Mouse (Mus musculus) left cerebral cortex, postnatal 10 days (tissue): ENCODE results near the gene Camkv. TPM values are rescaled to one million over a fixed set of nuclear protein-coding genes. Genes with fewer than 3 reads are reported as not detected.

Experiments
- DNase-seq, 2 experiments: peaks; one replicate each; pipeline ENCODE4 v3.0.0; 2021 to 2022; ENCODE audit warnings: low spot score in 2 of 2, mixed read lengths in 1 of 2; ENCODE audit errors: extremely low spot score in 1 of 2
- intact Hi-C: fragments of 180-260 bp; cut with DNase I; formaldehyde crosslinking; loops from one replicate; pipeline ENCODE4 v1.15.1; 2025
- total RNA-seq, 2 experiments: library from RNA; stranded (reverse); gene quantifications; 2 replicates each; pipeline ENCODE4 v1.2.3; 2021

The Camkv gene
- total RNA-seq, 2 experiments from 2014 or later = 434 to 435 TPM

DNA sequence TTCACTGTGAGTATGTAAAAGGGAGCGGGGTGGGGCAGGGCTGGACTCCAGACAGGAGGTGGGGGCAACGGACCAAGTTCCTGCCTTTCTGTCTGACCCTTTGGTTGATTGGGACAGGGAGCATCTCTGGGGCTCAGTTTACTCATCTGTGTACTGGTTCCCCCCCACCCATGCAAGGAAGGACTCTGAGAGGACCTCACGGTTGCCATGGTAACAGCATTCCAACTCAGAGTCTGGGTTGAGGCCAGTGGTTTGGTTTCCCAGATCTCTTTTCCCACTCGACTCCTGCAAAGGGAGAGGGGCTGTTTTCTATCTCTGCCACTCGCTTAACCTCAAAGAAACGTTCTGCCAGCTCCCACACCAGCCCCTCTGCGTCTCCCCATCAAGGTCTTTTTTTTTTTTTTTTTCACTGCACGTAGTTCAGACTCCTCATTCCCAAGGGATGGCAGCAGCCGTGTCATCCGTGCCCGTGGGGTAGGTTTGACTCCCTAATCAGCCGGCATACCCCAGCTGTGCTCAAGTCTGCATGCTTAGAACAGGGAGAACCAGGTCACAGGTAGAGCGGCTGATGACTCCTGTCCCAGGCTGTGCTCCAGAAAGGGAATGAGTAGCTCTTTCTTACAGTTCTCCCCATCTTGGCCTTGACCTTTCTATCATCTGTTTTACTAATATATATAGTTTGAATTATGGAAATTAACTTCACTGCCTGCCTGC lies 17.4 kb upstream of the Camkv start:
- DNase-seq = peak; percentile 55 to 56
- intact Hi-C loops = no loop called here

DNA sequence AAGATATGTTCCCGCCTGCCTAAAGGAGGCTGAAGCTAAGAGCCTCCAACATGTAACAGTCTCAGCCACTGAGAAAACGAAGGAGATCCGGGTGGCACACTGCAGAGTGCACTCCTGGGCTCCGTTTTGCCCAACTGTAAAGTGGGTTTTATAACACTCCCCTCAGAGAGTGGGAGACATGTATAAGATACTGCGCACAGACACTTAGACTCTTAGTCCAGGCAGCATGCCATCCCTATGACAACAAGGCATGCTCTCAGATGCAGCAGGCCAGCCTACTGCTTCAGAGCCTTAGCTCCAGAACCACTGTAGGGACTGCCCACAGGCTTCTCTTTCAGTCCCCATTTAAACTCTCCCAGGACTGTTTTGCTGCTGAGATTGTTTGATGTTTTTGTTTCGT lies 16.6 kb upstream of the Camkv start:
- intact Hi-C loops = no loop called here
- DNase-seq = no peak

DNA sequence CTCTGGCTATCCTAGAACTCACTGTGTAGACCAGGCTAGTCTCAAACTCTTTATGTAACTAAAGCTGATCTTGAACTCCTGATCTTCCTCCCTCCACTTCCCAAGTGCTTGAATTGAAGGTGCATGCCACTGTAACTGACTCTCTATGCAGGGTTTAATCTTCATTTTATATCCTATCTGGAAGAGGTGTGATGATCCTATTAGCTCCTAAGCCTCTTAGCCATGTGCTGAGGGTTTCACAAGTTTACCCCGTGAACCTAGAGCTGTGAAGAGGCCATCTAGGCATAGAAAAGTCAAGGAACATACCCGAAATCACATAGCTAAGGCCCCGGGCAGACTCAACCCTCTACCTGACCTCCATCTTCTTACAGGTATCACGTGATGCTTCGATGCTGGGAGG lies 16.0 kb upstream of the Camkv start:
- intact Hi-C loops = no loop called here
- DNase-seq = no peak

DNA sequence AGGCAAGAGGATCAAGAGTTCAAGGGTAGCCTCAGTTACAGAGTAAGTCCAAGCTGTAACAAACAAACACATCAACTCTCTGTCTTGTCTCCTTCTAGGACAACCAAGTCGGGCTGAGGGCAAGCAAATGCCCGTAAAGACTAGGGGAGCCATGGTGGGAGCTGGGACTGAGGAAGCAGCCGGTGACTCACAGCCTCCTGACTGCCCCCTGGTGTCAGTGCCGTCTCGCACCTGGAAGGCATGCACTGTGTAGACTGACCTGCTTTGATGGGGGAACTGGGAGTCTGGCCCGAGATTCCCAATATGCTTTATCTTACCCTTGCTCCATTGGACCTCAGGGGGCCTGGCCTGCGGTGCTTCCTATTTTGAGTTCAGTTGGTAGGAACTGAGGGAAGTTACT lies 12.5 kb upstream of the Camkv start:
- intact Hi-C loops = no loop called here
- no peak for DNase-seq

DNA sequence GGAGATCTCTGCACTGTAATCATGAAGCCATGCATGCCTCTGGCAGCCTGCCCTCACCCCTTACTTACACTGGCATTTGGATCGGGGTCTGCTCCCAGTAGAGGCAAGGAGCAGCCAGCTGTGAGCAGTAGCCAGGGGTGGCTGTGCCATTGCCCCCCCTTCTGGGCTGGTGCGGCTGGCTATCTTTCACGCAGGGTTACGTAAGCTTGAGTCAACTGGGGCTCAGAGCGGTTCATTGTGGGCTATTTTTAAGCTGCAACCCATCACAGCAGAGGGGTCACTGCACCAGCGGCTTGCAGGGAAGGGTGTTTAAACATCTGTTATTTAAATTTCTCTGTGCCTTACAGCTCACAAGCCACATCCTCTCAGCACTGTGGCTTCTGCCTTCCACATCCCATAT lies 11.5 kb upstream of the Camkv start:
- DNase-seq = no peak
- intact Hi-C loops = no loop called here

DNA sequence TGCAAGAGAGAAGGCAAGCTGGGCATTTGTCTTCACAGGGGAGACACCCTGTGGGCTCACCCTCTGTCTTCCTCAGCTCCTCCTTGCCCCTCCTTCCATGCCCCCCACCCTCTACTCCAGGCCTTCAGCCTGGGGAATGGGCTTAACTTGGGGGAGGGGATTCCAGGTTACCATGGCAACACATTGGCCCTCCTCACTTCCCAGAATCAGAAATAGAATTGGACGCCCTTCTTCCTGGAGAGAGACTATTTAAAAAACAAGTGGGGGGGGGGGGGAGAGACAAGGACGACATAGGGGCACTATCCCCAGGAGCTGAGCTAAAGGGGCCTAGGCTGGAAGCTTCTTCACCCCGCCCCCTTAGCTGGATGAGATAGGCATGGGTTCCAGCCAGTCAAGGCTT lies 10.2 kb upstream of the Camkv start:
- DNase-seq = no peak
- intact Hi-C loops = no loop called here

DNA sequence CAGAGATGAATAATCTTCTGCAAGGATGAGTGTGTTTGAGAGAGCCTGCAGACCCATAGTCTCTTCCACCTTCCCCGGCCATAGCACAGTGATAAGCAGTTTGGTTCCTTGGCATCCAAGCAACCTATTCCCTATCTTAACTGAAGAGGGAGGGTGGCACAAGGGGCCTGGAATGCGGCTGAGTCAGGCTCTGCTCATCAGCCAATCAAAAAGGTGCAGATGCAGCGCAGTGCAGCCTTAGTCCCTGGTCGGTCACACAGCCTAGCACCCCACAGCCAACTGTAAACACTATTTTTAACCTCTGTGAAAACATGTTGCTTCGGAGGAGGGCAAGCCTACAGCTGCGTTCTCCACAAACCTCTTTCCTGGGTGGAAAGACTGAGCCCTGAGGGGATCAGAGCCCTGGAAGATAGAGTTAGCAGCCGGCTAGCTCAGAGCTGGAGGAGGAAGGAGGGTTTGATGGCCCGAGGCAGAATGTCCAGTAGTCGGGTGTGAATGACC lies 8.5 kb upstream of the Camkv start:
- intact Hi-C loops = no loop called here
- DNase-seq = no peak

DNA sequence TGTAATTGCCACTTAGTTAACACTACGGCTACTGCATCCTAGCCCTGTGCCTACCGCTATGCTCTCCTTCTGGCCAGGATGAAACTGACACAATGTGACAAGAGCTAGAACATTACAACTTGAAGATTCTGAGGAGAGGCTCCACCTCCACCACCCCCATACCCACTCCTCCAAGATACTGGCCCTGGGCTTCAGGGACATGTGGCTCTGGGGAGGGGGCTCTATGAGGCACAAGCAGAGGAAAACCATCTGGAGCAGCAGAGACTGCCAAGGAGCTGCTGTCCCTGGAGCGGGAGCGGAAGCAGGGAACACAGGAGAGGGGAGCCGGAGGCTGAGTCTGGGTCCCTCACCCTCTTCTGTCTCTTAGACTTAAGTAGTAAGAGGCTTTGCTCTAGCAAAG lies 7.7 kb upstream of the Camkv start:
- DNase-seq = peak; percentile 57 to 59
- intact Hi-C loops = no loop called here

DNA sequence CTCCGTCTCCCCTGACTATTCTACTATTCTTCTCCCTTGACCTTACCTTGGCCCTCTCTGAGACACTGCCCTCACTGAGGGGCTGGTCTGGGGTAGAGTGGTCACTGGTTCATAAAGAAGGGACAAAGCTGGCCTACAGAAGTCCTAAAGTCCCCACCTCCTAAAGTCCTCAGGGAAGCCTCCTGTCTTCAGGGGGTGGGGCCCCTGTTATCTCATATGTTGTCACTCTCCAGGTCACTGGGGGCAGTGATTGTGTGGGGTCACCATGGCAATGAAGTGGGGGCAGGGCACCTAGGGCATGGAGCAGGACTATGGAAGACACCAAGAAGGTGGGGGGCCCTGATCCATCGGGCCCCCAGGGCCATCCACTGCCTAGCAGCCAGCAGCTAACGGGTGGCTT lies 7.3 kb upstream of the Camkv start, which contains the start of gene Actl11:
Gene Actl11 (plus strand): TSS at position 301 of the 400 bp plus-strand sequence.
- intact Hi-C loops = no loop called here
- DNase-seq = no peak

DNA sequence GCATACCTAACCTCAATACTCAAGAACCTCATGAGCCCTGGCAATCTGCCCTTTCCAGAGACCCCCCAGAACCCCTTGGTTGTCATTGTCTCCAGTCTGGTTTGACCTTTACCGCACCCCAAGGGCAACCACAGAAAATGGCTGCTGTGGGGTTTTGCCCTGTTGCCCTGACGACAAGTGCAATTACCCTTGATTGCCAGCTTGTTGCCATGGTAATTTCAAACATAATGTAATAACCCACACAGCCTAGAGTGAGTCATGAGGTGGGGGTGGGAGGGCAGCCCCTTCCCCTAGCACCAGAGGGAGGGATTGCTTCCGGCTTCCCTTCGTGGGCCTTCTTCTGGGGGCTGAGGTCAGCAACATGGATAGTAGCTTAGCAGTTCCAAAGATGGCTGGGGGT lies 3.3 kb upstream of the Camkv start:
- intact Hi-C loops = no loop called here
- DNase-seq = no peak

DNA sequence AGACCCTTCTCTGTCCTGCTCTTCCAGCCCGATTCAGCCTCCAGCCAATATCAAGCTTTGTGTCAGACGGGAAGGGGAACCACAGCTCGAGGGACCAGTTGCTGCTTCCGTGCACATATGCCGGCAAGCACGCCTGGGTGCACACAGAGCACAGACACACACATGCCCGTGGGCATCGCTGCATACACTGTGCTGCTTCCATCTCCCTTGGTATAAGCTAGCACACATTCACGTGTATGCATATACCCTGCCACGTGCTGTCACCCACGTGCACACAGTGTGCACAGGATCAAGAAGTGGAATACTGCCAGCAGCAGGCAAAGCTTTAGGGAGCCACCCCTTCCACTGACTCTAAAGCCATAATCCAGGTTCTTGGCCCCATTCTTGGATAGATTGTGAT lies 1.3 kb upstream of the Camkv start:
- DNase-seq = peak in 1 of 2 experiments; percentile 72

DNA sequence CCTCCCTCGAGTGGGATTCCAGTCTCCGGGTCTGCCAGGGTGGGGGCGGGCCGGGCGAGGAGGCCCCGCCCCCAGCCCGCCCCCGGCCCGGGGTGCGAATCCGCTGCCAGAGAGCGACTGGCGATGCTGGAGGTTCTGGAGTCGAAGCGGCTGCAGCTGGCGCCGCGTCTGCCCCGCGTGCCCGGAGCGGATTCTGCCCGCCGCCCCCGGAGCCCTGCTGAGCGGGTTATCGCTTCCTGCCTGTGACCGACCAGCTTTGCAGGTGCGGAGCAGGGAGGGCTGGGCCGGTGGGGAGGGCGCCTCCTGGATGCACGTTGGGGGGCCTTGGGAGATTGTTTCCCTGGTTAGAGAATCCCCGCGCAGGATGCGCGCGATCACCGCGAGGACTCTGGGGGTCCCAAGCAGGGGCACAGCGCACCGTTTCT lies 328 bp downstream of the Camkv start:
- peak; percentile 53 to 76 for DNase-seq
- intact Hi-C loops = no loop called here

More for the DNA sequence above, 1.3 kb upstream of the Camkv start:
- intact Hi-C loops = no loop called here

DNA sequence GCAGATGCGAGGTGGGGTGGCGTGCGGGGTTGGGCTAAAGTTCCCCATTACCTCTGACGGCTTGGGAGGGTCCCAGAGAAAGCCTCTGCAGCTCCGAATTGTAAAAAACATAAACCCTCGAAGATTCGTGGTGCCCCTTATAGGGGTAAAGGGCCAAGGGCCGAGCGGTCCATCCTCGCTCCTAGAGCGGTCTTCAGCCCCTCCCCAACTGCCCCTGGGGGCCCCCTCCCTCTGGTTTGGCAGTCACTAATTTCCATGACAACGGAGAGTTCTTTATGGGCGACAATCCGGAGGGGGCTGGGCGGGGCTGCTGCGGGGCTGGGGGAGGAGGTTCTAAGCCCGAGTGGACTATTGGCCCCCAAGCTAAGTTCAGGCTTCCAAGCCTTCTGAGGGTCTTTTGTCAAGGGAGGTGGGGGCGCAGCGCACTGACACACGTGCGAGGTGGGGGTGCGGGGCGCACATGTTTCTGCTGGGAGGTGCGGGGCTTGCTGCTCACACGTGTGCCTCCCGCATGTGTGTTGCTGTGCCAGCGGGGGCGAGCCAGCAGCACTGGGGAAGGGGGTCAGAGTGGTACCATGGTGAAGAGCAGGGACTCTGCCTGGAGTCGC lies 845 bp downstream of the Camkv start:
- intact Hi-C loops = no loop called here
- DNase-seq = peak in 1 of 2 experiments; percentile 78

DNA sequence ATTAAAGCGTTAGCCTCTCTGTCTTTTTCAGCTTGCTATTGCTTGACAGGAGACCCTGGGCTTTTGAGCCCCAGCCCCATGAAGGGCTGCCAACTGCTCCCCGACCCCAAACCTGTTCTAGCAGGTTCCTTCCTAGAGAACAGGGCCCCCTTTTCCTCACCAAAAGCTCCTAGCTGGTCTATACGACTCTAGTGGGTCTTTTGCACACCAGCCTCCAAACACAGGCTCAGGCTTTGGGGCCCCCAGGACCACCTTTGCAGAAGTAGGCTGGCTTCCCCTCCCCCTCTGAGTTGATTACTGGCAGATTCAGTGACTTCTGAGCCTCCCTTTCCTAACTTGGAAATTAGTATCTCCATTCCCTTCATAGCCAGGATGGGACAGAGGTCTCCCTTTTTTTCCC lies 1.4 kb downstream of the Camkv start:
- intact Hi-C loops = no loop called here
- DNase-seq = no peak

DNA sequence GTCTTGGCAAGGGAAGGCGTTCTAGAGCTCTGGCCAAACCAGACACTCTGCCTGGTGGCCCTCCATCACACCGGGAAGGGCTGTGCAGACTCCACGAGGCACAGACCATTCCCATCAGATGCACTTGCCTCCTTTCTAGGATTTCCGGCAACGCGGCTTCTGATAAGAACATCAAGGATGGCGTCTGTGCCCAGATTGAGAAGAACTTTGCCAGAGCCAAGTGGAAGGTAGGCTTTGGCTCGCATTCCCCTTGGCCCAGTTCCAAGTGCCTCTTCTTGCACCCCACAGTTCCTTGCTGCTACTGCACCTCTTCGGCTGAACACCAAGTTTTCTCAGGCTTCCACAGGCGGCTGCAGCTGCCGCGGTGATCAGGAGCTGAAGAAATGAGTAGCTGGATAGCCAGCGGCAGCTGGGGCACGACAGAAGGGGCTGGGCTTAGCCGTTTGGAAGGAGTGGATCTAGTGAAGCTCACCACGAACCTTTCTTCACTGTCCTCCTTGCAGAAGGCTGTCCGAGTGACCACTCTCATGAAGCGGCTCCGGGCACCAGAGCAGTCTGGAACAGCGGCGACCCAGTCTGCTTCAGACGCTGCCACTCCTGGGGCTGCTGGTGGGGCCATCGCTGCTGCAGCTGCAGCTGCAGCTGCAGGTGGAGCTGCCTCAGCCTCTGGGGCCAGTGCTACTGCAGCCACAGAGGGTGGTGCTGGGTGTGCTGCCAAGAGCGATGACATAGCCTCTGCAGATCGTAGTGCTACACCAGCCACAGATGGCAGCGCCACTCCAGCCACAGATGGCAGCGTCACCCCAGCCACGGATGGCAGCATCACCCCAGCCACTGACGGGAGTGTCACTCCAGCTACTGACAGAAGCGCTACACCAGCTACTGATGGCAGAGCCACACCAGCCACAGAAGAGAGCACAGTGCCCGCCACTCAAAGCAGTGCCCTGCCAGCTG lies 12.0 kb downstream of the Camkv start:
- intact Hi-C loops = no loop called here

DNA sequence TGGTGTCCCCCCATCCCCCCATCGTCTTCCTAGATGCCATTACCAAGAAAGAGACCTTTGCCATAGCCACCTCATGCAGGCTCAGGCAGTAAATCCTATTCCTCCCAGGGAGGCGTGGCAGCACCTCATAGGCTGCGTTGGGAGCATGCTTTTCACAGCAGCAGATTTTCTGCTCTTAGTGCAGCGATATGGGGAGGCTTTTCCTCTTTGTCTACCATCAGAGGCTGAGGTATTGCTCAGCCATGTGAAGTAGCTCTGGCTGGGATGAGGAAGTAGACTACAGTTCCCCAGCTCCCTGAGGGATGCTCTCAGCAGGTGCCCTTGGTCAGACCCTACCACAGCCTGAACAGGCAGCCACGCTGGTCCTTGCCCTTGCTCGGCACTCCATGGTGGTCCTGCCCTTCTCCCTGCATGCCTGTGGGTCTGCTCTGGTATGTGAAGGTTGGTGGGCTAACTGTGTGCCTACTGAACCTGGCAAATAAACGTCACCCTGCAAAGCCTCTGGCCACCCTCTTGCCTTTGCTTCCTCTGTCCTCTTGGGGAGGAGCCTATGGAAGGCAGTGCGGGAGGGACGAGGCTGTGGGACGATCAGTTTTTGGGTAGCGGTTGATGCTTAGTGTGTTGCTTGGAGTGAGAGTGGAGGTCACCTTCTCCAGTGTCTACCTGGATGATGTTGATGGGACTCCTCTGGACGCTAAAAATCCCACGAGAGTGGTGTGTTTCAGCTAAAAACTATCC lies 13.9 kb downstream of the Camkv start:
- DNase-seq = no peak
- intact Hi-C loops = no loop called here

More for the DNA sequence above, 12.0 kb downstream of the Camkv start:
- no peak for DNase-seq

DNA sequence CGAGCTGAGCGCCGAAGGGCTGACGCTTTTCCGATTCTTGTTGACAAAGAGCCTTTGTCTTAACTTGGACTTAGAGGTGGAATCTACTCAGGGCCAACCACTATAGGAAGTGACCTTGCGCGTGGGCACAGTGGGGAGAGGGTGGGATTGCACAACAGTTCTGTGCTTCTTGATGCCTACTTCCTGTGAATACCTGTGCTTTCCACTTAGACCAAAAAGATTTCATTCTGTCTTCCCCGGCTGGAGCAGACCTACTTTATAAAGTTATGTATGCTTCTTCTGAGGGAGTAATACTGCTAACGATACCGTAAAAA lies 14.4 kb downstream of the Camkv start, which contains the start of gene Traip:
Gene Traip (plus strand): TSS at position 215 of the 314 bp plus-strand sequence.
- intact Hi-C loops = no loop called here
- DNase-seq = no peak

DNA sequence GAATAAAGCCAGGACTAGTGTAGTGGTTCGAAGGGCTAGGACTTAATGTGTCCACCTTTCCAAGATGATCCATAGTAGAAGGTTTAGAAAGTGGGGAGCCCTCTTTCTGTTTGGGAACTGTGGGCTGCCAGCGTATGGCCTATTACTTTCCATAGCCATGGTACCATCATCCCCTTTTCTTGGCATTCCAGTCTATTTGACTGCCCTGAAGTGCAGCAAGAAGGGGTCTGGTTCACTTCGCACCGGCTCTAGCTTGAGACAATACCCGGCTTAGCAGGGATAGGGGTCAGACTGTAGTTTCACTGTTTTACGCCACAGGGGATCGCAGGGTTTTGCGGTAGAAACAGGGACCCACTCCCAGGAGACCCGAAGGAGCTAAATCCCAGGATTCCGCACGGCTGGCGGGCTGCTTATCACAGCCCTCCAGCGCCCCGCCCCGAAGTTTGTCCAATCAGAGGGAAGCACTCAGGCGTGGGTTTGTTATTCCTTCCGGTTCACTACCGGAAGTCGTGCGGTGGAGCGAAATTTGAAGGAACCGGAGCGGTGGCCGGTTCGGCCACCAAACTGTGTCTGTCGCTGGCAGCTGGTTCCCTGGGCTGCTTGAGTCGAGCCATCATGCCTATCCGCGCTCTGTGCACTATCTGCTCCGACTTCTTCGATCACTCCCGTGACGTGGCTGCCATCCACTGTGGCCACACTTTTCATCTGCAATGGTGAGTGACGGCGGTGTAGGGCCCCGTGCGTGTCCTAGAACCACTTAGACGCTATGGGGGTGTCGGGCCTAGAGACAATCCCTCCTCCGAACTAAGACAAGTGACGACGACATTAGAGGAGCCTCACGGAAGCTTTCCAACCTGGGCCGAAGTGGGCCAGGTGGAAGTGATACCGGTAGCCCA lies 15.2 kb downstream of the Camkv start:
- peak; percentile 91 to 97 for DNase-seq
- intact Hi-C loops = no loop called here
